Mouse (Mus musculus) layer of hippocampus, adult 8-10 months (tissue): ENCODE measurements at regions not wholly inside any gene's neighbourhood (a gene's known extent, or its start where the extent isn't known, plus 50 kb on each side); places are given as distances from the start of the nearest gene placed in this dataset.
"Not testable (repeated sequence)": the region's sequence is repeated elsewhere in the genome, so short reads cannot be mapped to it uniquely, and the experiment has no call there.

Source experiments
- DNase-seq, 2 experiments: peaks; one replicate each; pipeline ENCODE4 v3.0.0; 2022; ENCODE audit warnings: low spot score in 2 of 2

DNA sequence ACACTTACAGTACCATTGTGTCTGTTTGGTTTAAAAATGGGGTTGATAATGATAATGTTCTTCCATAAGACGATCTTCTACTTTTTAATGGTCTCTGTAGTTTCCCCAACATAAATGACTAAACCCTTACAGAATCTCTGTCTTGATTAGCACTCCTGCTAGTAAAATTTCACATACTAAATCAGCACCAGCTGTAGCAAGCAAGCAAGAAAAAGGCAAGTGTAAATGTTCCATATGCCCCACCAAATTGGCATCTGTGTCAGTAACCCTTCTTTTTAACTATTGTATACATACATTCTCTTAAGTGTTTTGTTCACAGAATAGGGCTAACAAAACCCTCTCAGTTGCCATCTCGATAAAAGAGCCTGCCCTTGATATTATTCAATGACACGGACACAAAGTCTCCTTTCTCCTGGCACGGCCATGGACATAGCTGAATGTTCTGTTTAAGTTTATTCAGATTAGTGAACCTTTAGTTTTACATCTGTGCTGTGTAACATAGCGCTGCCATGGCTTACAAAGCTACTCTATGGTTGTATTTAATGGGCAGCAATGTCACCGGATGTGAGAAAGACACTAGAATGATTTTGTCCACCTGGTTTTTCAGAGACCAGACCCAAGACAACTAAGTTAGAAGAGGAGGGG lies 414.3 kb downstream of the Gtdc1 start:
- no peak for DNase-seq

DNA sequence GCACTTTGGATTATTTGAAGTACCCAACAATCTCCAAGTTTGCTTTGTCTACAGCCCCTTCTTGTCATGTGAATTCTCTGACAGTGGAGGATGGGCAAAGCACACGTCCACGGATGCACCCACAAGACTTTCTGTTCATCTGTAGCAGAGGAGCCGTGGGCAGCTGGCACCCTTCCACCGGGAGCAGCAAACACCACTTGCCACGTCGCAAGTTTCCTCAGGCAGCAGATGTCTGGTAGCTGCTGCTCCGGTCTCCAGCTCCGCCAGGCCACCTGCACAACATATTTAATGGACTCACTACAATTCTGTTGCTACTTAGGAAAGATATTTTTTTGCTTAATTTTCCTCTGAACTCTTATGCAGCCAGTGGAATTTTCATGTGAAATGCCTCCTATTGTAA lies 415.1 kb downstream of the Gtdc1 start:
- DNase-seq = peak; percentile 75

DNA sequence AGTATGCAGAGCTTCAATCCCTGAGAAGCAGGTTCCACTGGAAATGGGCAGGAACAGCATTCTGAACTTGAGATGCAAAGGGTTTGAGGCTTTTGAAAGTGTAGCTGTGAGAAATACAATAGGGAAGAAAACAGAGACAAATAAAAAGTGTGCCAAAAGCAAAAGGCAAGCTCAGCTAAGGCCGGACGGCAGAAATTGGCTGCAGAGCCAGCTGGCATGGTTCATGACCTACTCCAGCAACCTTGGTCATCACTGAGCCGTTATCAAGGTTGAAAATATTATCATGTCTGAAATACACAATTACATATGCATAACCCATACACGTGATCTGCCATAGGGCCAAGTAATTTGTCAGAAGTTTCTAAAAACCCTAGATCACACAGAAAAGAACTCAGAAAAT lies 418.4 kb downstream of the Gtdc1 start:
- no peak for DNase-seq

DNA sequence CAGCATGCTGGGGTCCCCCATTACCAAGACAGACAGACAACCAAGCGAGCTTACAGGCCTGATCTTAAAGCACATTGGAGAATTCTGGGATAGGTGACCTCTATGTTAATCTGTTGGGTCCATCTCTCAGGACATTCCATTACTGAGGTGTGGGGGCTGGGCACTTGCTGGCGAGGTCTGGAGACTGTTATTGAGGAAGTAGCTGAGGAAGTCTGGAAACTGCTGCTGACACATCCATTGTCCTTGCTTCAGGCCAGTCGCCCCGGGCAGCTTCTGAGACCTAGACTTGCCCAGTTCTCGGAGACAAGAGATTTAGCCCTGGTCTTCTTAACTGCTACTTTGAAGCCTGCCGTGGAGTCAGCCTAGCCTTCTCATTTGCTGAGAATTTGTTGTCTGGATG lies 423.2 kb downstream of the Gtdc1 start:
- no peak for DNase-seq

DNA sequence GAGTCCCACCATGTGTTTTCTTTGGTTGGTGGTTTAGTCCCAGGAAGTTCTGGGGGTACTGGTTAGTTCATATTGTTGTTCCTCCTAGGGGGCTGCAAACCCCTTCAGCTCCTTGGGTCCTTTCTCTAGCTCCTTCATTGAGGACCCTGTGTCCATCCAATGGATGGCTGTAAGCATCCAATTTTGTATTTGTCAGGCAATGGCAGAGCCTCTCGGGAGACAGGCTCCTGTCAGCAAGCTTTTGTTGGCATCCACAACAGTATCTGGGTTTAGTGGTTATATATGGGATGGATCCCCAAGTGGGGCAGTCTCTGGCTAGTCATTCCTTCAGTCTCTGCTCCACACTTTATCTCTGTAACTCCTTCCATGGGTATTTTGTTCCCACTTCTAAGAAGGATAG lies 436.7 kb downstream of the Gtdc1 start:
- DNase-seq = not testable (repeated sequence)

DNA sequence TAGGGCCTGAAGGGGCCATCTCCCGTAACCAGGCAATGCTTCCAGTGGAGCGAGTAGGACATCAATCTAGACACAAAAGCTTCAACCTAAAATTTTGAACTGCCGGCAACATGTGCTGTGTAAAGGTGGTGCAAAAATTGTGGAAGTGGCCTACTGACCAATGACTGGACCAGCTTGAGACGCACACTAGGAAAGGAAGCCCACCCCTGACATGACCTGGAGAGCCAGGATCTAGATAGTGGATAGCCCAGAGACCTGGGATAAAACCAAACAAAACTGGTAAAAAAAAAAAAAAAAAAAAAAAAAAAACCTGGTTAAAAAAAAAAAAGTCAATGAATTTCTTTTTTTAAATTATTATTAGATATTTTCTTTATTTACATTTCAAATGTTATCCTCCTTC lies 437.2 kb downstream of the Gtdc1 start:
- no peak for DNase-seq

DNA sequence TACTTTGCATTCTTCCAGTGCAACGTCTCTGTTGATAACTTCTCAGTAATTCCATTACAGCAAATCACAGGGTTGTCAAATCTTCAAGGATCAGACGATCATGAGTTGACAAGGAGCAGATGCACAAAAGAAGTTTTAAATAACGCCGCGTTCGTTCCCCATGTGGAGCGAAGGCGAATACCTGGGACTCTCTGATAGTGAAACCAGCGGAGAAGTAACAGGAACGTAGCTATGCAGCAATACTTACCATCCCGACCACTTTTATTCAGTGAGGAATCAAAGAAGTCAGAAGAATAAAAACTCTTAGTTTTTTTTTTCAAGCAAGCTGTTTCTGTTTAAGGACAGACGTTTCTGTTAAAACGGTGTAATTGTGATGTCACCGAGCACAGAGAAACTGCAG lies 441.6 kb downstream of the Gtdc1 start:
- DNase-seq = no peak

DNA sequence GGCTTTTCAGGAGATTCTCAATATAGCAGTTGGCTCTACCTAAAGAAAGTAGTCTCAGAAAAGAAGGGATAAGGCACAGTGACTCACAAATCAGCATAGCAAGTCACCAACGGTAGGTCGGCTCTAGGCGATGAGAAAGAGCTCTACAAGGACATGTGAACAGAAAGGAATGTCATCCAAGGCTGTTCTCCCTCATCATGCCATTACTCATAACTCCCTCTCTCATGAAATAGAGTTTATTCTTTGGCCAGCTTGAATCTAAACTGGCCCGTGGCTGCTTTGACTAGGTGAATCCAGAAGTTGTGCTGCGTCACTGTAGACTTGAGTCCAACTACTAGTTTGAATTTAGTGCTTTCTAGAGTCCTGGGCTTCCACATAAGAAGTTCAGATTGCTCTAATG lies 447.7 kb downstream of the Gtdc1 start:
- DNase-seq = no peak

DNA sequence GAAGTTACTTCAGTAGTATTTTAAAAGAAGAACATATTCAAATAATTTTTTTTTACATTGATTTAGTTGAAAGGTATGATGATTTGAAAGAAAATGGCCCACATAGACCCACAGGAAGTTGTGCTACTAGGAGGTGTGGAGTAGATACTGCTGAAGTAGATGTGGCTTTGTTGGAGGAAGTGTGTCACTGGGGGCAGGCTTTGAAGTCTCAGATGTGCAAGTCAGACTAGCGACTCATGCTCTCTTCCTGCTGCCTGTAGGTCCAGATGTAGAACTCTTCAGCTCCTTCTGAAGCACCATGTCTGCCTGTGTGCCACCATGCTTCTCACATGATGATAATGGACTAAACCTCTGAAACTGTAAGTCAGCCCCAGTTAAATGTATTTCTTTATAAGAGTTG lies 452.0 kb downstream of the Gtdc1 start:
- no peak for DNase-seq

DNA sequence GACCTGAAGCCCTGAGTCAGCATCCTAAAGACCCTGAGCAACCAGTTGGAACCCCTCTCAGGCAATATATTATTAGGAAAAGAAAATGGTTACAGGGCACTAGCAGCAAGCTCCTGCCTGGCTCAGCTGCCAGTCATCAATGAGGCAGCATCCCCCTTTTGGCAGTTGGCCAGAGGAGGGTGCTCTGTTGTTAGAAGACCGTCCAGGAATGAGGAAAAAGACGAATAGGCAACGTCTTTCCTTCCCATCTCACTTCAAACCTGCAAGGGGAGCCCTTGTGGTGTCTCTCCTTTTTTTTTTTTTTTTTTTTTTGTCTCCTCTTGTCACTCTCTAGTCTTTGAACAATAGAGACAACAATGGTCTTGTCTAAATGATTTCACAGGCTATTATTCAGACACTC lies 452.8 kb downstream of the Gtdc1 start:
- DNase-seq = no peak

DNA sequence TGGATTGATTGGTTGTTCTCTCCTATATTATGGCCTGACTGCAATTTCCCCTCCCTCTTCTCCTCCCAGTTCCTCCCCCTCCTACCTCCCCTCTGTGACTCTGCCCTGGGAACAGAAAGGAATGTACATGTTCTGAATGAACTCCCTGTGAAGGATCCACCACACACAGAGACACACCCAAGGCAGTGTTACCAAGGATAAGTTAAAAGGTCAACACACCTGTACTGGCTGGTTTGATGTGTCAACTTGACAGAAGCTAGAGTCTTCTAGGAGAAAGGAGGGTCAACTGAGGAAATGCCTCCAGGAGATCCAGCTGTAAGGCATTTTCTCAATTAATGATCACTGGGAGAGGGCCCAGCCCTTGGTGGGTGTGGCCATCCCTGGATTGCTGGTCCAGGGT lies 456.1 kb downstream of the Gtdc1 start:
- no peak for DNase-seq

DNA sequence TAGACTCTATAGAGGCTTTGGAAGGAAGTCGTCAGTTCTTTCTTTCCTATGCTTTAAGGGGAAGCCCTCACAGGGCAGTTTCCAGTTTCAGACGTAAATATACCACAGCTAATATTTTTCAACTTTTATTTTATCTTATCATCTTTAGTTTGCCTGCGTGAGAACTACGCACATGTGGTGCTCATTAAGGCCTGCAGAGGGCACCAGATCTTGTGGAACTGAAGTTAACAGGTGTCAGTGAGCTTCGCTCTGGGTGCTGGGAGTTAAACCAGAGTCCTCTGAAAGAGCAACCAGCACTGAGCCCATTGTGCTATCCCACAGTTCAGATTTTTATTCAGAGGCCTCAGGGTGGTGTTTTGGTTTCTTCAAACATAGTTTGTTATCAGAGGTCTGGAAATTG lies 456.5 kb downstream of the Gtdc1 start:
- no peak for DNase-seq

DNA sequence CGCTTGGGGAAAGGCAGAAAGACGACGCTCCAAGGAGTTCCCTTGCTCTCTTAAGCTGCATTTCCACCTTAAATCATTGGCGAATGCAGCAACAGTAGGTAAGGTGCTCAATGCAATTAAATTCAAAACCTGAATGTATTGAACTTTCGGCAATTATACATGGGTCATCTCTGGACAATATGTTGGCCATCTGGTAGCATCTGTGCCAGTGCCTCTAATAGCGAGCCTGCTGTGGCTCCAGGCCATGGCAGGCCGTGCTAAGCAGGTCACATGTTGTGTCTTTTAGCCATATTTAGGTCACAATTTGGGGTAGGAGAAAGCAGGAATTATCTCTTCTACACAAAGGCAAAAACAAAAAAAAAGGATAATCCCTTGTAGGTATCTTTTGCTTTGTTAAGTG lies 462.8 kb downstream of the Gtdc1 start:
- DNase-seq = no peak

DNA sequence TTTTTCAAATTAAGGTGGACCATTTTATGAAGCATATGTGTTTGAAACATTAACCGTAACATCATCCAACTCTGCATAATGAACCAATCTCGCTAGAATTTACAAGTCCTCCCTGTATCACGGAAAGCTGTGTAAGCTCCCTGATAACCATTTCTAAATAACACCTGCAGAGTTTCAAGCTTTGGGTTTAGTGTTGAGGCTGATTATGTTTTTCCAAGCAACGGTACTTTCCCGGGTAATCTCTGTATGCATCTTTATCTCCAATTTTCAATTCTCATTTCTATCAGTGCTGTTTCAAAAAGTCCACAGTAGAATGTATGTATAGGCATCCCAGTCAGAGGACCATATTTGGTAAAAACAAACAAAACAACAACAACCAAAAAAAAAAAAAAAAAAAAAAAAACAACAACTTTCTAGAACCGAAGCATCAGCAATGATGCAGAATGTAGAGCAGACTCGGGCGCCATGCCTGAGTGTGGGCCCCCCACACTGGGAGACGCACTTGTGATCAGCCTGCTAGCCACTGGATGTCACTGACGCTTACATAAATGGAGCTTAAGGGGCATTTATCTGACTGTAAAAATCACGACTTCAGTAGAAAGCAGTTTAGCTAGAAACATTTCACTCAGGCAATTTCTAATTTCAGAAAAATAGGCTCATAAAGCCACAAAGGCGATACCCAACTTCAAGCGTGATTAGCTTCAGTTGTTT lies 464.7 kb downstream of the Gtdc1 start:
- DNase-seq = no peak

DNA sequence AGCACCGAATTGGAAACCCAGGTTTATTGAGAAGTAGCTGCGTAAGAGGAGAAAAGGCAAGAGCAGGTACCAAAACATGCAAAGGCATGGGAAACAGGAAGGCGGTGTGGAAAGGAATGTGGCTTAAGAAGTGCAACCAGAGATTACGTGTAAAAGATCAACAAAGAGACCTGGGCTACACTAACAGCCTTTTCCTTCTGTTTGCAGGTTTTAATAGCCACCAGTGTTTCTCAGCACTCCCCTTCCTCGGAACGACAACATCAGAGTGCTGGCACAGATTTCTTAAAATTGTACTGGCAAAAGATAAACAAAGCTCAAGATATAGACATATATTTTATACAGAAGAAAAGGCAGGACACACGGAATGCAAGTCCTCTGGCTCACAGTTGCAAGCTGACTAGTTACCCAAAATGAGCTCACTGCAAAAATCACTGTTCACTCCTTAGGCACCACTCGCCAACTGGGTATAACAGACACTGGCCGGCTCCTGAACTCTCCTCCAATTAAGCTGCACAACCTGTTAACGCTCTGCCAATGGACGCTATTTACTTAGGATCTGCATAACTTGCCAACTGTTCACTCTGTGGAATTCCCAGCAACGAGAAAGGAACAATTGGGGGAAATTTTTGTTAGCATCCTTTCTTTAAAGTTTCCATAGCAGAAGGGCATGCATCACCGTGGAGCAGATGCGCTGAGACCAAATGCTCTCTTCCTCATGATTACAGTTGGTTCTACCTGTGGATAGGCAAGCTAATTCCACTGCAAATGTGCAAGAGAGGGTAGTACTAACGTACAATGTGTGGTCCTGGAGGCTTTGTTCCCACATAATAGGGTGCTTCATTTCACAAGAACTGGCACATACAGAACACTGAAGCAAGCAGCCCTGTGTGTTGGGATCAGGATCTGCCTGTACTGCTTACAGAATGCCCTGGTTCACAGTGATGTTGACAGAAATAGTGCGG lies 465.9 kb downstream of the Gtdc1 start:
- peak; percentile 15 to 27 for DNase-seq

DNA sequence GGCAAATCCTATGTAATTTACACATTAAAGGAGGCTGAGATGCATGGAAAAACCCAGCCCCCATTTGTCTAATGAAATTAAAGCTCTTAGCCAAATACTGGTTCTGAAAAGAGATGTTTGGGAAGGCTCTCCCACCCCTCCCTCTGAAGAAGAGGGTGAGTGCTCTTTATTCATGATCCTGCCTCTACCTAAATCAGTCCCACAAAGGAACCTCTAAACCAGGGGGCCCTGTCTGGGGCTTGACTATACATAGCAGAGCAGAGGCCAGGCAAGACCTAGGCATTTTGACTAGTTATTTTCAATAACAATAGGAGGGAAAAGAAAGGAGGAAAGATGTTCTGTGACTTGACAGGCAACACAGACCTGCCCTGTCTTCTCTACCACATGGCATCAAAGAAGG lies 478.0 kb downstream of the Gtdc1 start:
- DNase-seq = no peak
